Mouse (Mus musculus) lung, embryonic 16.5 days (tissue): ENCODE data around the gene Myo1e. TPM values are rescaled to one million over a fixed set of nuclear protein-coding genes. Genes with fewer than 3 reads are reported as not detected.

Experiments
- ATAC-seq: fragments of 200-750 bp; cut with Nextera tagmentation; 2 replicates; pipeline ENCODE4 v1.8.0; 2017; ENCODE audit warnings: low read depth, mild to moderate bottlenecking, moderate library complexity
- H3K27ac ChIP-seq: fragments of 300-500 bp; sonication (generic); 2 replicates; pipeline ENCODE4 v1.5.1; 2014; ENCODE audit warnings: mild to moderate bottlenecking, control low read depth, low read length
- H3K27me3 ChIP-seq: fragments of 300-500 bp; sonication (generic); 2 replicates; pipeline ENCODE4 v1.6.1; 2014; ENCODE audit warnings: low read depth, low read length, mixed read lengths; ENCODE audit not compliant: control insufficient read depth, insufficient read depth
- H3K36me3 ChIP-seq: fragments of 300-500 bp; sonication (generic); 2 replicates; pipeline ENCODE4 v1.6.1; 2014; ENCODE audit warnings: low read length; ENCODE audit not compliant: control insufficient read depth, insufficient read depth
- H3K4me1 ChIP-seq: fragments of 300-500 bp; sonication (generic); replicated peaks from 2 replicates; pipeline ENCODE4 v1.6.1; 2014; ENCODE audit warnings: low read length, mixed read lengths; ENCODE audit not compliant: control insufficient read depth, insufficient read depth
- H3K4me2 ChIP-seq: fragments of 300-500 bp; sonication (generic); 2 replicates; pipeline ENCODE4 v1.6.1; 2014; ENCODE audit warnings: low read depth, low read length, control low read depth
- H3K4me3 ChIP-seq: fragments of 300-500 bp; sonication (generic); 2 replicates; pipeline ENCODE4 v1.5.1; 2014; ENCODE audit warnings: mild to moderate bottlenecking, low read length, control low read depth
- H3K9ac ChIP-seq: fragments of 300-500 bp; sonication (generic); 2 replicates; pipeline ENCODE4 v1.6.1; 2014; ENCODE audit warnings: low read length, control low read depth
- H3K9me3 ChIP-seq: fragments of 300-500 bp; sonication (generic); 2 replicates; pipeline ENCODE4 v1.6.1; 2016; ENCODE audit warnings: low read length; ENCODE audit not compliant: control insufficient read depth
- WGBS: fragments of 180-500 bp; shearing (Covaris S2); extraction: QIAGEN DNeasy Blood & Tissue Kit; methylation state at CpG from one replicate; pipeline ENCODE4 v1.1.7; 2014; 5-methylcytosine and 5-hydroxymethylcytosine counted together
- polyA plus RNA-seq: library from polyadenylated mRNA; unstranded; fragments of >200 nt; fragmentation: Nextera tagmentation; extraction: Ambion mirVana; gene quantifications from 2 replicates; pipeline ENCODE4 v1.2.1, GENCODE M21; 2015

The Myo1e gene
- polyA plus RNA-seq, 1 experiment from 2014 or later = 46.2 TPM

DNA sequence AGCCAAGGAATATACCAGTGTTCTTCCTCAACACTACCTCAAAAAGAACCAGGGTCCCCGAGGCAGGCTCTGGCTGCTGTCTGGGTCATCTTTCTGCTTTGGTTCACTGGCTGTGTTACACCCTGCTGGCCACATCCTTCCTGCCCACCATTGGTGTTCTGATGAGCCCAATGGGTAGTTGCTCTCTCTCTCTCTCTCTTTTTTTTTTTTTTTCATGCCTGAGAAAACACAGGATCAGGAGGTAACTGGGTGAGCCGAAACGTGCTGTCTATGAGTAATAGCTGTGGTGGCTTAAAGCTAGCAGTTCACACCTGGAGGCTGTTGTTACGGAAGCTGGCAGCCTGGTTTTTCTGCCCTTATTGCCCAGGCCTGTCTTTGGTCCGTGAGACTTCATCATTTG, 164.5 kb downstream of the Myo1e start:
- Histone ChIP-seq H3K4me2 (no peak overlapping the region), H3K4me1 (no peaks in the 10 kb centered on the region), H3K9me3 (no peaks in the 10 kb centered on the region), H3K27me3 (no peaks in the 10 kb centered on the region), H3K36me3 (peaks cover 29% of the 10 kb centered on the region), H3K9ac (no peak overlapping the region), H3K4me3 (no peak overlapping the region), H3K27ac (no peak overlapping the region)
- WGBS = 78% methylated on average over 5 of the region's 5 CpGs
- ATAC-seq = no peak

GRCm38 (mm10) chr9:70379502-70380467, 172.6 kb downstream of the Myo1e start:
- no peak overlapping the region for H3K4me2 ChIP-seq
- WGBS = 68% methylated on average over 7 of the region's 7 CpGs
- H3K9ac ChIP-seq = no peak overlapping the region
- no peaks in the 10 kb centered on the region for H3K27me3 ChIP-seq
- H3K4me1 ChIP-seq = no peaks in the 10 kb centered on the region
- no peaks in the 10 kb centered on the region for H3K9me3 ChIP-seq
- peaks cover 23% of the 10 kb centered on the region for H3K36me3 ChIP-seq
- ATAC-seq = no peak
- H3K27ac ChIP-seq = no peak overlapping the region
- no peak overlapping the region for H3K4me3 ChIP-seq

DNA sequence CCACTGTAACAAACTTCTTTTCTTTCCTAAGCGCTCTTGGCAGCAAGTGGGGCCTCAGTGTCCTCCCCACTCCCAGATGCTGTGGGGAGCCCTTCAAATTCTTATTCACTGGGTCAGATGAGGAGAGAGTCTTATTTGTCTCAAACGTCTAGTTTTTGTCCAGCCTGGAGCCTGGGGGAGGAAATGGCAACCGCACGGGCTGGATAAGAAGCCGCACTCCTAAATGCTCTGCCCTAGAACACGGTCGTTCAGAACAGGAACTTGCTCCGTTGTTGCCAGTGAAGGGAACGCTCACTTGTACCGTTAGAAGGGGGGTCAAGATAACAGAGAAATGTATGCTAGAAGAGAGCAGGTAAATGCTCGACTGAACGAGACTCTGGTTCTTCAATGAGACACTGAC, 174.9 kb downstream of the Myo1e start:
- 66% methylated on average over 12 of the region's 12 CpGs for WGBS
- H3K9me3 ChIP-seq = no peaks in the 10 kb centered on the region
- no peak overlapping the region for H3K4me3 ChIP-seq
- no peaks in the 10 kb centered on the region for H3K27me3 ChIP-seq
- H3K27ac ChIP-seq = no peak overlapping the region
- H3K4me2 ChIP-seq = no peak overlapping the region
- H3K4me1 ChIP-seq = no peaks in the 10 kb centered on the region
- no peak for ATAC-seq
- peaks cover 25% of the 10 kb centered on the region for H3K36me3 ChIP-seq
- H3K9ac ChIP-seq = no peak overlapping the region

GRCm38 (mm10) chr9:70383750-70384149, 176.6 kb downstream of the Myo1e start:
- no peak for ATAC-seq
- 70% methylated on average over 10 of the region's 10 CpGs for WGBS
- Histone ChIP-seq H3K4me3 (no peak overlapping the region), H3K4me1 (no peaks in the 10 kb centered on the region), H3K27ac (no peak overlapping the region), H3K4me2 (no peak overlapping the region), H3K27me3 (no peaks in the 10 kb centered on the region), H3K9me3 (no peaks in the 10 kb centered on the region), H3K9ac (no peak overlapping the region), H3K36me3 (peaks cover 14% of the 10 kb centered on the region)

DNA sequence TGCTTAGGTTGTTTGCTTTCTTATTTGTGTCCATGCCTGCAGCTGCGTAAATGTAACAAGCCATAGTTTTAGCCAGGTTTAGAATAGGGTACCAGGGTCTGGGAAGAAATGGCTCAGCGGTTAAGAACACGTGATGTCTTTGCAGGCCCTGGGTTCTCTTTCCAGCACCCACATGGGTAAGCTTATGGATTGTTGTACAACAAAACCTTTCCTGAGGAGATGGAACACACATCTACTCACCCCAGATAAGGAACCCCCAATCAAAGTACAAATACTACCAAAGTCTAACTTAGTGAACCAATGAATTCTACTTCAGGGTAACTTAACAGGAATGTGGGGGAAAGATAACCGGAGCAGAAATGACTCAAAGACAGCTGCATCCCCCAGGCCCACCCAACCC, 177.3 kb downstream of the Myo1e start:
- WGBS = 94% methylated on average over 4 of the region's 4 CpGs
- Histone ChIP-seq H3K4me1 (no peaks in the 10 kb centered on the region), H3K27ac (no peak overlapping the region), H3K9me3 (no peaks in the 10 kb centered on the region), H3K4me2 (no peak overlapping the region), H3K27me3 (no peaks in the 10 kb centered on the region), H3K4me3 (no peak overlapping the region), H3K36me3 (peaks cover 13% of the 10 kb centered on the region), H3K9ac (no peak overlapping the region)
- no peak for ATAC-seq

- H3K4me1 ChIP-seq = no peaks in the 10 kb centered on the region
- H3K4me2 ChIP-seq = no peak overlapping the region
- H3K9ac ChIP-seq = no peak overlapping the region
- ATAC-seq = no peak
- H3K4me3 ChIP-seq = no peak overlapping the region
- 69% methylated on average over 18 of the region's 18 CpGs for WGBS
- peaks cover 16% of the 10 kb centered on the region for H3K36me3 ChIP-seq
- H3K27ac ChIP-seq = no peak overlapping the region
- H3K9me3 ChIP-seq = no peaks in the 10 kb centered on the region
- H3K27me3 ChIP-seq = no peaks in the 10 kb centered on the region
These were observed 178.0 kb downstream of the Myo1e start for GRCm38 (mm10) chr9:70384958-70385728.

DNA sequence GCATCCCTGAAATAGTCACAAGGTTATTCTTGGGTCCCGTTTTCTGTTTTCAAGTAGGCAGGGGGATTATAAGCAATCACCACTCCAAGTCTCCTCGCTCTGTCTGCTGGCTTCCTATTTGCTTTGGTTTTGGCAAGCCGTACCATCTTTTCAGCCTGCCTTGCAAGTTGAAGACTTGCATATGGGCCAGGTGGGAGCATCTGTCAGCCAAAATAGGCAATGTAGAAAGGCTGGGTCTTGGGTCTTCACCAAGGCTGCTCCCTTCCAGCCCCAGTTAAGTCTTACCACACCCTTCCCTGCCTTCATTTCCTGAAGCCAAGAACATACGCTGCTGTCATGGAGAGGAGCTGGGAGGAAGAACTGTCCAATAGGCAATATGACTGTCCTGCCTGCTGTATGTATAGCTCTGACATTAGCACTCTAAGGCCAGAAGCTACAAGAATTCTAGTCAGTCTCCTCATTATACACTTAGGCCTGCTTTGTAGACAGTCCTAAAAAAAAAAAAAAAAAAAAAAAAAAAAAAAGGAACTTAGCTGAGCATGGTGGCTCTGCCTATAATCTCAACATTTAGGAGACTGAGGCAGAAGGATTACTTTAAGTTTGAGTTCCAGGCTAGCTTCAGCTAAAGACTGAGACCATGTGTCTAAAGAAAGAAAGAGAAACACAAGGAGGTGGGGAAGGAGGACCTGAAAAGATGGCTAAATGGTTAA, 180.4 kb downstream of the Myo1e start:
- no peak overlapping the region for H3K9ac ChIP-seq
- H3K36me3 ChIP-seq = peaks cover 19% of the 10 kb centered on the region
- WGBS = 84% methylated on average over 4 of the region's 4 CpGs
- no peaks in the 10 kb centered on the region for H3K9me3 ChIP-seq
- H3K4me1 ChIP-seq = no peaks in the 10 kb centered on the region
- no peak for ATAC-seq
- H3K27ac ChIP-seq = no peak overlapping the region
- no peaks in the 10 kb centered on the region for H3K27me3 ChIP-seq
- H3K4me3 ChIP-seq = no peak overlapping the region
- H3K4me2 ChIP-seq = no peak overlapping the region

DNA sequence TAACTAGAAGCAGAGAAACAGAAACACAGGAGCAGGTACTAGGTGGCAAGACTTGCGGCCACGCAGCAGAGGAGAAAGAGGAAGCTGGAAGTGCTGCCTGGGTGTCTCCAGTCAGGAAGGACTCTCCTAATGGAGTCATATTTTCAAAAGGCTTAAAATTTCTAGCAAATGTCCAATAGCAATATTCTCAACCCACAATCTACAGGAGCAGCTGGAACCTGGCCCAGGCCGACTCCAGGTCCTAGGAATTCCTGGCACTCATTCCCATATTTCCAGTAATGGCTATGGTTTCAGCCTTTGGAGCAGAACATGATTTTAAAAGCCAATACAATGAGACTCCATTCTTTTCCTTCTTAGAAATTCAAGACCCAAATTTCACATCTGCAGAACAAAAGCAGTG, 182.4 kb downstream of the Myo1e start:
- Histone ChIP-seq H3K9me3 (no peaks in the 10 kb centered on the region), H3K36me3 (peaks cover 14% of the 10 kb centered on the region), H3K4me1 (no peaks in the 10 kb centered on the region), H3K4me2 (no peak overlapping the region), H3K27ac (no peak overlapping the region), H3K27me3 (no peaks in the 10 kb centered on the region), H3K4me3 (no peak overlapping the region), H3K9ac (no peak overlapping the region)
- ATAC-seq = no peak
- WGBS = 80% methylated on average over 3 of the region's 3 CpGs

GRCm38 (mm10) chr9:70391042-70391441, 183.9 kb downstream of the Myo1e start:
- no peak overlapping the region for H3K4me2 ChIP-seq

More at GRCm38 (mm10) chr9:70391042-70391441, 183.9 kb downstream of the Myo1e start:
- no peaks in the 10 kb centered on the region for H3K9me3 ChIP-seq
- no peaks in the 10 kb centered on the region for H3K27me3 ChIP-seq
- H3K4me3 ChIP-seq = no peak overlapping the region
- no peak overlapping the region for H3K9ac ChIP-seq
- H3K36me3 ChIP-seq = peaks cover 13% of the 10 kb centered on the region
- no peak overlapping the region for H3K27ac ChIP-seq
- H3K4me1 ChIP-seq = no peaks in the 10 kb centered on the region
- WGBS = 85% methylated on average over 5 of the region's 5 CpGs
- ATAC-seq = no peak
